Mouse (Mus musculus) kidney, adult 2 months (tissue): ENCODE data around the gene Pitpna. TPM values are rescaled to one million over a fixed set of nuclear protein-coding genes. Genes with fewer than 3 reads are reported as not detected.
A peak's percentile ranks its signal among the peaks of the same experiment; 100 is the strongest.

Source experiments
- DNase-seq: peaks from one replicate; pipeline ENCODE4 v3.0.0; 2021
- H3K27ac ChIP-seq: fragments of 200-500 bp; 2 replicates; pipeline ENCODE4 v1.5.1; 2012; ENCODE audit warnings: low read depth, low read length, control low read depth, inconsistent platforms; ENCODE audit not compliant: insufficient read depth
- H3K27me3 ChIP-seq: fragments of 200-500 bp; replicated peaks from 2 replicates; pipeline ENCODE4 v1.6.1; 2012; ENCODE audit warnings: mild to moderate bottlenecking, moderate library complexity, low read length, inconsistent platforms; ENCODE audit not compliant: control insufficient read depth, insufficient read depth
- H3K36me3 ChIP-seq: fragments of 200-500 bp; 2 replicates; pipeline ENCODE4 v1.6.1; 2012; ENCODE audit warnings: mild to moderate bottlenecking, moderate library complexity, low read length, inconsistent platforms; ENCODE audit not compliant: control insufficient read depth, insufficient read depth
- H3K4me1 ChIP-seq: fragments of 200-500 bp; 2 replicates; pipeline ENCODE4 v1.6.1; 2011; ENCODE audit warnings: low read length; ENCODE audit not compliant: control insufficient read depth, insufficient read depth
- H3K4me3 ChIP-seq: fragments of 200-500 bp; 2 replicates; pipeline ENCODE4 v1.5.1; 2011; ENCODE audit warnings: mild to moderate bottlenecking, low read depth, low read length, control low read depth; ENCODE audit not compliant: insufficient read depth
- CTCF ChIP-seq: fragments of 200-500 bp; conservative IDR thresholded peaks from 2 replicates; pipeline ENCODE4 v1.5.1; 2011; ENCODE audit warnings: low read depth, mild to moderate bottlenecking, control low read depth, low read length, moderate library complexity, mixed read lengths; ENCODE audit not compliant: insufficient read depth, insufficient read length
- POLR2A ChIP-seq: fragments of 200-500 bp; IDR thresholded peaks from one replicate; pipeline ENCODE4 v1.6.1; 2011; ENCODE audit warnings: low read depth, low read length, control low read depth
- WGBS: fragments of 180-500 bp; shearing (Covaris S2); methylation state at CpG from one replicate; pipeline ENCODE4 v1.1.7; 2018; 5-methylcytosine and 5-hydroxymethylcytosine counted together
- polyA plus RNA-seq: library from polyadenylated mRNA; depleted of rRNA; stranded (reverse); fragments of >200 nt; gene quantifications from 2 replicates; pipeline ENCODE4 v1.2.3, GENCODE M21; 2012

The Pitpna gene
- polyA plus RNA-seq, 1 experiment, result 60.3 TPM

DNA sequence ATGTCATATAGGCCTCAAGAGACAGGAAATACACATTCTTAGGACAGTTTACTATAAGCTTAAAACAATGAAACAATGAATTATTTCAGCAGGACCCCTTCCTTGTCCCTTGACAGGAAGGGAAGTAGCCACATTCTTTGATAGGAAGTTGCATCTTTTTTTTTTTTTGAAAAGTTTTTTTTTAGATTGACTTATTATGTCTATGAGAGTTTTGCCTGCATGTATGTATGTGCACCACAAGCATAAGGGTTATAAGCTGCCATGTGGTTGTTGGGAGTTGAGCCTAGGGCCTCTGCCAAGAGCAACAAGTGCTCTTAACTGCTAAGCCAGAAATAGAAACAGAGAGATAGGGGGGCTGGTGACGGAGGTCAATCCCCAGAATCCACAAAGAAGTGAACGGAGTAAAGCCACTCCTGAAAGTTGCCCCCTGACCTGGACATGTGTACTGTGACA is 36.2 kb downstream of the Pitpna start:
- Histone ChIP-seq H3K4me1 (0 out of 2 replicates have a peak, but pooled peaks cover 7% of the 10 kb centered on the region), H3K27ac (peak overlapping the region; percentile 80), H3K4me3 (no peak overlapping the region), H3K27me3 (no peaks in the 10 kb centered on the region), H3K36me3 (peaks cover 2% of the 10 kb centered on the region)
- no peak for TF ChIP-seq POLR2A
- TF ChIP-seq CTCF, result no peak
- WGBS, result 38% methylated on average over 2 of the region's 2 CpGs
- no peak for DNase-seq

DNA sequence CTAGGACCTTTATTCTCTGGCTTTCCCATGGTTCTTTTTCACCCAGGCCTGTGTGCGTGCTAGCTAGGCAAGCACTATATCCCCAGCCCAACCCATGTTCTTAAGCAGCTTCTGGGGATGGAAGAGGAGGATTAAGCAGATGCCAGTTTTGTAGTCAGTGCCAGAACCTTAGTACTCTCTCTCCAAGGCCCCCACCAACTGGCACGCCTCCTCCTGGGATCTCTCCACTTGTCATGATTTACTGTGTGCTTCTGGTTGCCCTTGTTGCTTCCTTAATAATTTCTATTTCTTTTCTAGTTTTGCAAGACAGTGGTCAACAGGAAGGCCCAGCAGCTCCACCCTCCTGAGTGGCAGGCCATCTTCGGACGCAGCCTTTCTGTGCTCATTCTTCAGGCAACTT is 37.9 kb downstream of the Pitpna start:
- Histone ChIP-seq H3K36me3 (peaks cover 2% of the 10 kb centered on the region), H3K27me3 (no peaks in the 10 kb centered on the region), H3K4me1 (peaks cover 10% of the 10 kb centered on the region; the same call in 1 of the 2 replicates), H3K27ac (peak overlapping the region; percentile 61), H3K4me3 (no peak overlapping the region)
- WGBS, result 83% methylated on average over 4 of the region's 4 CpGs
- no peak for TF ChIP-seq POLR2A
- no peak for TF ChIP-seq CTCF
- DNase-seq, result peak; percentile 79

DNA sequence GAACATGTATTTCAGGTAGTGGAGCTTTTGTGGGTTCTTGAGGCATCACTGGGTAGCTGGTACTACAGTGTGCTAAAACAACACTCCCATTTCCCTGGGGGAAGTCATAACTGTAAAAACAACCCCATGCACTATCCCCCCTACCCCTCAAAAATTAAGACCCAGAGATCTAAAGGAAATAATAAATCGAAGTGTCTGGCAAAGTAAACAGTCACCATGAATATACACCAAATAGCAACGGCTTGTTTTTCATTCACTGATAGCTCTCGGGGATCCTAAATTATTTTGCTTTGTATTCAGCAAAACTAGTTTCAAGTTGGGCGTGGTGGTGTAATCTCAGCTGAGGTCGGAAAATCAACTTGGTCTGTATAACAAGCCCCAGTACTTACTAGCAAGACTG is 42.2 kb downstream of the Pitpna start:
- Histone ChIP-seq H3K27ac (peak overlapping the region; percentile 73; the same call in 1 of the 2 replicates), H3K4me1 (peaks cover 22% of the 10 kb centered on the region; the same call in 1 of the 2 replicates), H3K4me3 (no peak overlapping the region), H3K27me3 (no peaks in the 10 kb centered on the region), H3K36me3 (peaks cover 2% of the 10 kb centered on the region)
- WGBS, result 5% methylated on average over 5 of the region's 5 CpGs
- TF ChIP-seq POLR2A, result no peak
- TF ChIP-seq CTCF, result no peak
- no peak for DNase-seq

DNA sequence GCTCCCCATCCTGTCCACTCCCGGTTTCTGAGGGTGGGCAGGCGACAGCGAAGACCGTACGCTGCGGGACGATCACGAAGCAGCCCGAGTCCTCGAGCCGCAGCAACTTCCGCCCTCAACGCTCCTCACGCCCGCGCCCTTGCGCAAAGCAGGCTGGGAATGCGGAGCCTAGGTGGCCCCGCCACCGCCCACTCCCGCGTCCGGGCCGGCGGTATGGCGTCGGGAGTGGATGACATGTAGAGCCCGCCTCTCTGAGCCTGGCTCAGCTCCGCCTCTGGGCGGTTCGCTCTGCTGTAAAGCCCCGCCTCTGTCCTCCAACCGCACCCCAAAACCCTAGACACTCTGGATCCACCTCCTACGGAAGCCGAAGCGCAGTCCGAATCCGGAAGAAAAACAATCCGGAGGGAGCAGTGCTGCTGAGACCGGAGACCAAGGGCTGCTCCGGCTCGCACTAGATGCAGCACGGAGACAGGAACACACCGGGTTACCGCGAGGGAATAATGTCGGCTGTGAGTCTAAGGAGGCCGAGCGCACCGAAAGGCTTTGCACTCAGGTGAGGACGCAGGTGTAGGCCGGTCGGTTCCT is 42.8 kb downstream of the Pitpna start, which contains the start of gene Inpp5k:
Gene Inpp5k, plus strand, starts transcription at position 344 of the 585 bp plus-strand sequence.
- H3K36me3 ChIP-seq, result peaks cover 2% of the 10 kb centered on the region
- H3K27me3 ChIP-seq, result no peaks in the 10 kb centered on the region
- under 1% methylated on average over 53 of the region's 53 CpGs for WGBS
- no peak for TF ChIP-seq CTCF
- peak; percentile 82 for TF ChIP-seq POLR2A
- peaks cover 18% of the 10 kb centered on the region; the same call in 1 of the 2 replicates for H3K4me1 ChIP-seq
- H3K27ac ChIP-seq, result peak within 1 kb of the TSS; percentile 73
- peak within 1 kb of the TSS; percentile 79 for H3K4me3 ChIP-seq
- DNase-seq, result peak; percentile 99

DNA sequence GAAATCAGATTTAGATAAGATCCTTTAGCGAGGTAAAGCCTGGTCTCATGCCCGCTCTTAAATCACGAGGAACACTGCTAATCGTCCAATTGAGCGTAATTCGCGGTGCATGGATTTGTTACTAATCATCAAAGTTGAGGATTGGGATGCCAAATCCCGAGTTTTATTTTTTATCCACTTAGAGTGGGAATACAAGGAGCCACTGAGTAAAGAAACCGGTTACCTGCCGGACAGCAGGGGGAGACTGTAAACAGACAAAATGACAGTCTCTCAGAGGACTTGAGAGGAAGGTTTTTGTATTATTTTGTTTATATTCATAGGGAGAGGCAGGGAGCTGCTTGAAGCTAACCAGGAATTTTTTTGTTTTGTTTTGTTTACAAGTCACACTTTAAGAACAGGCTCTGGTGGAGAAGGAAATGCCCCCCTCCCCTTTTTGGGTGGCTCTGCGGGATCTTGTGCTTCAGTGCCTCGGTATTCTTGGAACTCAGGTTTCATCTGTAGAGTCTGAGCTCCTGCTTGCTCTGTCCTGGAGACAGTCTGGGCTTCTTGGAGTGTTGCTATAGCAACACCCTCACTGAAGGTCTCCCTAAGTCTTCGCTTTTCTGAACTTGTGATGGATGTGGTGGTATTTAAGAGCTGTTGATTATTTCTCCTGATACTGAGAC is 43.8 kb downstream of the Pitpna start:
- peak overlapping the region; percentile 56 for H3K27ac ChIP-seq
- WGBS, result 3% methylated on average over 13 of the region's 13 CpGs
- DNase-seq, result peak; percentile 77

DNA sequence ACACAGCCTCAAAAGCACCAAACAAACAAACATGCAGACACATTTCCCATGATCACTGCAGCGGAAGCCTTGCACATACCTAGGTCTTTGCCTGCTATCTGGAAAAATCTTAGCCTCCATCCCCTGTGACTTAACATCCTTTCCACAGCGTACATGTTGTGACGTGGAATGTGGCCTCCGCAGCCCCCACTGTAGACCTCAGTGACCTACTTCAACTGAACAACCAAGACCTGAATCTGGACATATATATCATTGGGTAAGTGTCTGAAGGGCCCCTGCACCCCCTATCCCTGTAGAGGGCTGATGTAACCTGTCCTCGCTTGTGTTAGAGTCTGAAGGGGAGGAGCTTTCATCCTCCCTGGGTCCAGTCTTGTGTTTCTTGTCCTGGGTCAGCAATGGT is 45.0 kb downstream of the Pitpna start:
- TF ChIP-seq POLR2A, result no peak
- no peak for TF ChIP-seq CTCF

More for the DNA sequence above, 43.8 kb downstream of the Pitpna start:
- TF ChIP-seq POLR2A, result no peak
- TF ChIP-seq CTCF, result 0 out of 2 replicates have a peak, but pooled peaks have one; percentile 12
- Histone ChIP-seq H3K36me3 (peaks cover 2% of the 10 kb centered on the region), H3K4me1 (peaks cover 18% of the 10 kb centered on the region; the same call in 1 of the 2 replicates), H3K27me3 (no peaks in the 10 kb centered on the region), H3K4me3 (peak overlapping the region; percentile 79)

DNA sequence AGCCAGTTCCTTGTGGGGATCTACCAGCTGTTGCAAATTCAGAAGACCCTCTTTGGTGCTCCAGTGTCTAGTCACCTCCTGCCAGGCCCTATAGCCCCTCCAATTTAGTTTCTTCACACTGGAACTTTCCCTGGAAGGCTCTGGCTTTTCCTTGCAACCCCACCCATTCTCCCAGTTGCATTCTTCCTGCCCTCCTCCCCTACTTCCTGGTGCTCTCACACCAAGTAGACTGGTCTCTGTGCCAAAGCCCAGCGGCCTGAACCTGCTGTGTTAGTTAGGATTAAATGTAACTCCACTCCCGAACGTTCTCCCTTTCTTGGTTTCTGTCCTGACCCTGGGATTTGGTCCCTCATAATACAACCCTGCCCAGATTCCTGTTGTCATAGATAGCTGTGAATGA is 46.9 kb downstream of the Pitpna start:
- TF ChIP-seq CTCF (no peak), POLR2A (no peak)
- no peaks in the 10 kb centered on the region; the same call in 1 of the 2 replicates for H3K36me3 ChIP-seq
- H3K4me1 ChIP-seq, result peaks cover 18% of the 10 kb centered on the region; the same call in 1 of the 2 replicates
- DNase-seq, result peak; percentile 50
- 26% methylated on average over 3 of the region's 3 CpGs for WGBS
- H3K4me3 ChIP-seq, result no peak overlapping the region
- peak overlapping the region; percentile 59 for H3K27ac ChIP-seq
- H3K27me3 ChIP-seq, result no peaks in the 10 kb centered on the region

More for the DNA sequence above, 45.0 kb downstream of the Pitpna start:
- H3K4me3 ChIP-seq, result no peak overlapping the region
- H3K4me1 ChIP-seq, result peaks cover 18% of the 10 kb centered on the region; the same call in 1 of the 2 replicates
- H3K27me3 ChIP-seq, result no peaks in the 10 kb centered on the region
- H3K27ac ChIP-seq, result no peak overlapping the region
- no peaks in the 10 kb centered on the region; the same call in 1 of the 2 replicates for H3K36me3 ChIP-seq
- 90% methylated on average over 5 of the region's 5 CpGs for WGBS
- DNase-seq, result no peak
